Mouse (Mus musculus) forebrain, postnatal 0 days (tissue): Measurements from ENCODE around the gene Natd1. TPM values are rescaled to one million over a fixed set of nuclear protein-coding genes. Genes with fewer than 3 reads are reported as not detected.

Source experiments
- ATAC-seq: fragments of 200-750 bp; cut with Nextera tagmentation; 2 replicates; pipeline ENCODE4 v1.8.0; 2017; ENCODE audit warnings: mild to moderate bottlenecking, moderate library complexity
- DNase-seq: peaks from one replicate; pipeline ENCODE4 v3.0.0-alpha.2; 2015
- H3K27ac ChIP-seq: fragments of 300-500 bp; sonication (generic); 2 replicates; pipeline ENCODE4 v1.5.1; 2014; ENCODE audit warnings: low read depth, mild to moderate bottlenecking, antibody characterized with exemption, low read length, moderate library complexity, mixed read lengths
- H3K27me3 ChIP-seq: fragments of 300-500 bp; sonication (generic); 2 replicates; pipeline ENCODE4 v1.6.1; 2014; ENCODE audit warnings: mild to moderate bottlenecking, low read length, mixed read lengths; ENCODE audit not compliant: insufficient read depth
- H3K36me3 ChIP-seq: fragments of 300-500 bp; sonication (generic); 2 replicates; pipeline ENCODE4 v1.6.1; 2014; ENCODE audit warnings: mild to moderate bottlenecking, moderate library complexity; ENCODE audit not compliant: insufficient read depth
- H3K4me1 ChIP-seq: fragments of 300-500 bp; sonication (generic); 2 replicates; pipeline ENCODE4 v1.6.1; 2014; ENCODE audit warnings: antibody characterized with exemption; ENCODE audit not compliant: insufficient read depth
- H3K4me2 ChIP-seq: fragments of 300-500 bp; sonication (generic); 2 replicates; pipeline ENCODE4 v1.6.1; 2014; ENCODE audit warnings: low read depth, mild to moderate bottlenecking, moderate library complexity
- H3K4me3 ChIP-seq: fragments of 300-500 bp; sonication (generic); 2 replicates; pipeline ENCODE4 v1.5.1; 2014; ENCODE audit warnings: low read depth, low read length, mixed read lengths
- H3K9ac ChIP-seq: fragments of 300-500 bp; sonication (generic); 2 replicates; pipeline ENCODE4 v1.6.1; 2014; ENCODE audit warnings: mild to moderate bottlenecking
- H3K9me3 ChIP-seq: fragments of 300-500 bp; sonication (generic); 2 replicates; pipeline ENCODE4 v1.6.1; 2016; ENCODE audit warnings: low read length
- CTCF ChIP-seq: sonication (generic); IDR thresholded peaks from 2 replicates; pipeline ENCODE4 v1.5.1; 2016; ENCODE audit warnings: antibody characterized with exemption, control low read depth, low read depth
- WGBS: fragments of 180-500 bp; shearing (Covaris S2); extraction: QIAGEN DNeasy Blood & Tissue Kit; methylation state at CpG from one replicate; pipeline ENCODE4 v1.1.7; 2014; 5-methylcytosine and 5-hydroxymethylcytosine counted together
- polyA plus RNA-seq: library from polyadenylated mRNA; unstranded; fragments of >200 nt; fragmentation: Nextera tagmentation; extraction: Ambion mirVana; gene quantifications from 2 replicates; pipeline ENCODE4 v1.2.1, GENCODE M21; 2015
- total RNA-seq: library from RNA; depleted of rRNA; stranded (reverse); fragments of >200 nt; gene quantifications from 2 replicates; pipeline ENCODE4 v1.2.3, GENCODE M21; 2014

Natd1 gene
- total and polyA plus RNA-seq, 2 experiments from 2014 or later, result 17.2 to 29.7 TPM

DNA sequence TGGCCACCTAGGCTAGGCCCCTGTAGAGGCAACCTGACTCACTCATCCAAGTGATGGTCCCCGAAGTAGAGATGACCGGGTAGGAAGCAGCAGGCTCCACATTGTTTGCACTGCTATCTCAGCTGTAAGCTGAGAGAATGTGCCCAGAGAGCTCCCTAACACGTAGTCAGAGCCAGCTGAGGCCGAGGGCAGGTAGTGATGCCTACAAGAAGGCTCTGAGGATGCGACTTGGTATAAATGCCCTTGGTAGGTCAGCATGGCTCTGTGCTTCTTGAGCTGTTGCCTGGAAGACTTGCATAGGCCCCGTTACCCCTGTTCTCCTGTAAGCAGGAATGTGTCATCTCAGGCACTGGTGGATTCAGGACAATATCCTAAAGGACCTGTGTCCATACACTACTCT, 38.4 kb upstream of the Natd1 start:
- no peak for TF ChIP-seq CTCF
- H3K4me2 ChIP-seq, result no peak overlapping the region
- no peaks in the 10 kb centered on the region for H3K9me3 ChIP-seq
- H3K27me3 ChIP-seq, result no peaks in the 10 kb centered on the region
- no peak overlapping the region for H3K9ac ChIP-seq
- peaks cover 36% of the 10 kb centered on the region for H3K36me3 ChIP-seq
- DNase-seq, result no peak
- no peak for ATAC-seq
- no peak overlapping the region for H3K4me3 ChIP-seq
- H3K27ac ChIP-seq, result no peak overlapping the region
- H3K4me1 ChIP-seq, result no peaks in the 10 kb centered on the region; the same call in 1 of the 2 replicates
- 98% methylated on average over 6 of the region's 6 CpGs for WGBS

DNA sequence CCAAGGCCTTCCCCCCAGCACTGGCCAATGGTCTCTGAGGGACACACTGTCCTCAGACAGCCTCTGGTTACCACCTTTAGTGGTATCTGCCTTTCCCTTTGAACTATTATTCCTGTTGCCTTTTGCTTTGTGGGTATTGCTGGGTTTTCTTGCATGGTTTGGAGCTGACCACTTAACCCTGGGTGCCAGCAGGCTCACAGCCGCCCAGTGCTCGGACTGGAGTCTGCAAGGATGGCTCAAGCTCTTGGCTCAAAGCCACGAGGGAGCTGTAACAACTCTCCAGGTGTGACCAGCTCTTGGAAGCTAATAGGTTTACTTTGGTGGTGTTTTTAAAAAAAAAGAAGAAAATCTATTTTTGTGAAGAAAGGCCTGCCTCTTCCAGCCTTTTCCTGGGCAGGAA, 37.8 kb upstream of the Natd1 start:
- ATAC-seq, result no peak
- no peak overlapping the region for H3K4me2 ChIP-seq
- peaks cover 42% of the 10 kb centered on the region for H3K36me3 ChIP-seq
- no peaks in the 10 kb centered on the region; the same call in 1 of the 2 replicates for H3K4me1 ChIP-seq
- no peak for TF ChIP-seq CTCF
- no peaks in the 10 kb centered on the region for H3K27me3 ChIP-seq
- no peaks in the 10 kb centered on the region for H3K9me3 ChIP-seq
- 86% methylated on average over 3 of the region's 3 CpGs for WGBS
- DNase-seq, result no peak
- H3K9ac ChIP-seq, result no peak overlapping the region
- H3K4me3 ChIP-seq, result no peak overlapping the region
- H3K27ac ChIP-seq, result no peak overlapping the region

GRCm38 (mm10) chr11:60951896-60952295, 37.3 kb upstream of the Natd1 start:
- Histone ChIP-seq H3K4me2 (no peak overlapping the region), H3K27me3 (no peaks in the 10 kb centered on the region), H3K4me3 (no peak overlapping the region), H3K27ac (no peak overlapping the region), H3K9me3 (no peaks in the 10 kb centered on the region), H3K9ac (no peak overlapping the region), H3K36me3 (peaks cover 47% of the 10 kb centered on the region), H3K4me1 (no peaks in the 10 kb centered on the region; the same call in 1 of the 2 replicates)
- no peak for TF ChIP-seq CTCF
- WGBS, result 96% methylated on average over 5 of the region's 5 CpGs
- DNase-seq (no peak), ATAC-seq (no peak)

- H3K4me1 ChIP-seq, result no peaks in the 10 kb centered on the region
- DNase-seq, result no peak
- H3K4me2 ChIP-seq, result no peak overlapping the region
- H3K27ac ChIP-seq, result no peak overlapping the region
- 79% methylated on average over 4 of the region's 4 CpGs for WGBS
- no peak overlapping the region for H3K4me3 ChIP-seq
- peaks cover 70% of the 10 kb centered on the region for H3K36me3 ChIP-seq
- no peaks in the 10 kb centered on the region for H3K9me3 ChIP-seq
- ATAC-seq, result no peak
- H3K9ac ChIP-seq, result no peak overlapping the region
- no peak for TF ChIP-seq CTCF
- no peaks in the 10 kb centered on the region for H3K27me3 ChIP-seq
These were observed 30.5 kb upstream of the Natd1 start for GRCm38 (mm10) chr11:60945003-60945402.

GRCm38 (mm10) chr11:60942263-60943015, 27.9 kb upstream of the Natd1 start:
- no peaks in the 10 kb centered on the region for H3K4me1 ChIP-seq
- no peak for TF ChIP-seq CTCF
- H3K9me3 ChIP-seq, result no peaks in the 10 kb centered on the region
- H3K4me2 ChIP-seq, result no peak overlapping the region
- no peak overlapping the region for H3K27ac ChIP-seq
- H3K9ac ChIP-seq, result no peak overlapping the region
- DNase-seq (no peak), ATAC-seq (no peak)
- H3K4me3 ChIP-seq, result no peak overlapping the region
- H3K27me3 ChIP-seq, result no peaks in the 10 kb centered on the region
- WGBS, result 97% methylated on average over 9 of the region's 9 CpGs
- H3K36me3 ChIP-seq, result peaks cover 48% of the 10 kb centered on the region

GRCm38 (mm10) chr11:60941370-60941769, 26.8 kb upstream of the Natd1 start:
- Histone ChIP-seq H3K4me3 (no peak overlapping the region), H3K4me1 (no peaks in the 10 kb centered on the region), H3K27me3 (no peaks in the 10 kb centered on the region), H3K9ac (no peak overlapping the region), H3K36me3 (peaks cover 37% of the 10 kb centered on the region), H3K4me2 (no peak overlapping the region), H3K9me3 (no peaks in the 10 kb centered on the region), H3K27ac (no peak overlapping the region)
- TF ChIP-seq CTCF, result no peak
- DNase-seq, result no peak
- 68% methylated on average over 9 of the region's 9 CpGs for WGBS
- ATAC-seq, result no peak

- TF ChIP-seq CTCF, result no peak
- 81% methylated on average over 5 of the region's 5 CpGs for WGBS
- DNase-seq (no peak), ATAC-seq (no peak)
- Histone ChIP-seq H3K27me3 (no peaks in the 10 kb centered on the region), H3K27ac (no peak overlapping the region), H3K4me1 (no peaks in the 10 kb centered on the region), H3K9ac (no peak overlapping the region), H3K4me3 (no peak overlapping the region), H3K4me2 (no peak overlapping the region), H3K36me3 (peaks cover 31% of the 10 kb centered on the region), H3K9me3 (no peaks in the 10 kb centered on the region)
These were observed 26.0 kb upstream of the Natd1 start for GRCm38 (mm10) chr11:60940501-60940900.
